Comparison of ENCODE assay signal across 10 mouse cellular contexts in genomic region chr17:46444839-46445579, GRCm38 (mm10). TPM values are rescaled to one million over a fixed set of nuclear protein-coding genes. Genes with fewer than 3 reads are reported as not detected.
A peak's percentile ranks its signal among the peaks of the same experiment; 100 is the strongest.
DNase-seq lines count a peak whose midpoint lies in the region; ATAC-seq and TF ChIP-seq lines count a peak whose summit lies in the region.
"Had no signal": no experiment of that assay in that cellular context is flagged by ENCODE, and none has a peak within 500 bp of the region (broad histone marks: within the 10 kb centered on the region; RNA-seq: fewer than 3 reads in every experiment).

No protein-coding gene starts in this region.

- peaks cover 15% of the 10 kb centered on the region for H3K4me1 ChIP-seq in heart, embryonic 15.5 days (replicated peaks)
- peaks cover 0 to 24% of the 10 kb centered on the region in 2 experiments; a peak in 2 of 4 replicates for H3K4me1 ChIP-seq in ES-E14 (ENCODE audit: control insufficient read depth in 2 of 2, insufficient read depth in 2 of 2, low read length in 2 of 2, poor library complexity in 1 of 2)
- peaks cover 16% of the 10 kb centered on the region for H3K4me1 ChIP-seq in hindbrain, embryonic 12.5 days
- peaks cover 14% of the 10 kb centered on the region for H3K4me1 ChIP-seq in midbrain, embryonic 11.5 days (ENCODE audit: control insufficient read depth, insufficient read depth, low read length)

- no peak; the same call in 1 of the 2 replicates for ATAC-seq in heart, embryonic 15.5 days (replicated peaks; ENCODE audit: insufficient number of reproducible peaks, insufficient read depth, low FRiP score, low read depth)
- ATAC-seq in hindbrain, embryonic 12.5 days (ENCODE audit: low FRiP score) = no peak
- ATAC-seq in midbrain, embryonic 11.5 days (ENCODE audit: low FRiP score) = no peak
- no peak for ATAC-seq in megakaryocyte progenitor cell, adult 5-6 weeks (replicated peaks; ENCODE audit: poor library complexity)

- peak overlapping the region; percentile 50 for H3K9ac ChIP-seq in heart, embryonic 15.5 days
- peak overlapping the region; percentile 32 for H3K9ac ChIP-seq in ES-E14 (ENCODE audit: insufficient read depth, low read depth, low read length, poor library complexity, severe bottlenecking)
- peak overlapping the region; percentile 32 for H3K9ac ChIP-seq in hindbrain, embryonic 12.5 days
- no peak overlapping the region for H3K9ac ChIP-seq in midbrain, embryonic 11.5 days (ENCODE audit: low read length)

- no peaks in the 10 kb centered on the region for H3K9me3 ChIP-seq in heart, embryonic 15.5 days (replicated peaks)
- no peaks in the 10 kb centered on the region for H3K9me3 ChIP-seq in ES-E14 (ENCODE audit: control insufficient read depth, insufficient read depth, low read depth, low read length)
- H3K9me3 ChIP-seq in hindbrain, embryonic 12.5 days (replicated peaks) = no peaks in the 10 kb centered on the region
- H3K9me3 ChIP-seq in midbrain, embryonic 11.5 days (ENCODE audit: control insufficient read depth, low read length) = no peaks in the 10 kb centered on the region

- peaks cover 82% of the 10 kb centered on the region for H3K27me3 ChIP-seq in heart, embryonic 15.5 days
- peaks cover 63% of the 10 kb centered on the region for H3K27me3 ChIP-seq in hindbrain, embryonic 12.5 days
- H3K27me3 ChIP-seq in midbrain, embryonic 11.5 days (ENCODE audit: control insufficient read depth, insufficient read depth, low read length) = peaks cover 26% of the 10 kb centered on the region

- H3K36me3 ChIP-seq in heart, embryonic 15.5 days = no peaks in the 10 kb centered on the region
- no peaks in the 10 kb centered on the region for H3K36me3 ChIP-seq in ES-E14 (ENCODE audit: control insufficient read depth, insufficient read depth, low read length, poor library complexity, severe bottlenecking)
- H3K36me3 ChIP-seq in hindbrain, embryonic 12.5 days = no peaks in the 10 kb centered on the region
- no peaks in the 10 kb centered on the region for H3K36me3 ChIP-seq in midbrain, embryonic 11.5 days (ENCODE audit: control insufficient read depth, insufficient read depth, low read length)

- peak overlapping the region; percentile 82 for H3K4me2 ChIP-seq in heart, embryonic 15.5 days
- peak overlapping the region; percentile 46 for H3K4me2 ChIP-seq in hindbrain, embryonic 12.5 days (replicated peaks)
- H3K4me2 ChIP-seq in midbrain, embryonic 11.5 days = peak overlapping the region; percentile 33

- H3K4me3 ChIP-seq in heart, embryonic 15.5 days = peak overlapping the region; percentile 48
- H3K4me3 ChIP-seq in ES-E14 (ENCODE audit: insufficient read depth in 1 of 2, low read depth in 1 of 2, low read length in 2 of 2, poor library complexity in 1 of 2, severe bottlenecking in 1 of 2) = peak overlapping the region; percentile 60 to 61
- peak overlapping the region; percentile 11 for H3K4me3 ChIP-seq in hindbrain, embryonic 12.5 days
- H3K4me3 ChIP-seq in midbrain, embryonic 11.5 days (ENCODE audit: low read depth, low read length) = peak overlapping the region; percentile 1; the same call in 1 of the 2 replicates
- H3K4me3 ChIP-seq: myocyte had no signal

- WGBS in heart, embryonic 15.5 days = 3% methylated on average over 50 of the region's 50 CpGs
- 3% methylated on average over 50 of the region's 50 CpGs for WGBS in hindbrain, embryonic 12.5 days
- 1% methylated on average over 44 of the region's 50 CpGs for WGBS in midbrain, embryonic 11.5 days

- H3K27ac ChIP-seq in heart, embryonic 15.5 days = no peak overlapping the region
- H3K27ac ChIP-seq in ES-E14 (ENCODE audit: insufficient read depth, low read depth, low read length, poor library complexity, severe bottlenecking) = no peak overlapping the region
- no peak overlapping the region for H3K27ac ChIP-seq in hindbrain, embryonic 12.5 days
- no peak overlapping the region for H3K27ac ChIP-seq in midbrain, embryonic 11.5 days (ENCODE audit: low read depth, low read length)

- DNase-seq in heart, adult 18-20 months = no peak
- DNase-seq in ES-E14 (ENCODE audit: low read depth, low spot score) = no peak
- no peak for DNase-seq in midbrain, embryonic 11.5 days (ENCODE audit: low spot score, missing footprints)
- DNase-seq in testis, postnatal 10 days (ENCODE audit: low spot score) = no peak
- DNase-seq in right cerebral cortex, adult 18-20 months = no peak
- DNase-seq: adrenal gland, adult 2 months had no signal

- in situ Hi-C loops in ES-E14 (cut with MboI; ENCODE audit: low sequenced_read_pairs in 2 of 2, unreplicated experiment in 2 of 2) = no loop called here

TF ChIP-seq in ES-E14, 5 proteins besides CTCF, POLR2A, EP300 and RAD21:
- no peak for TF ChIP-seq CHD2 (IDR thresholded peaks at IDR 0.05; ENCODE audit: low read depth, low read length)
- no peak for TF ChIP-seq ZNF384 (IDR thresholded peaks at IDR 0.05; ENCODE audit: low read depth, low read length)
- no peak for TF ChIP-seq ZC3H11A (IDR thresholded peaks at IDR 0.05; ENCODE audit: borderline replicate concordance, low read depth, low read length)
- no peak for TF ChIP-seq MAFK (IDR thresholded peaks at IDR 0.05; ENCODE audit: insufficient read depth, low read depth, low read length)
- TF ChIP-seq HCFC1 (IDR thresholded peaks at IDR 0.05; ENCODE audit: borderline replicate concordance, insufficient read depth, low read length) = no peak

RNA-seq across cellular contexts. Expression of gene Slc22a7, which starts 6.8 kb away (rescaled TPM):
- 0.25 and 0.74 TPM in 2 replicates for polyA plus RNA-seq in heart, embryonic 15.5 days (2015; fragmentation: Nextera tagmentation; extraction: Ambion mirVana)
- not detected for total RNA-seq in heart, adult 18-20 months (2021)
- 3.6 and 6.1 TPM in 2 replicates for total RNA-seq in ES-E14 (2012; rRNA removed)
- polyA plus RNA-seq in hindbrain, embryonic 12.5 days (2016; fragmentation: Nextera tagmentation; extraction: Ambion mirVana) = not detected in 2 replicates
- polyA plus RNA-seq in midbrain, embryonic 11.5 days (2014; fragmentation: Nextera tagmentation; extraction: Ambion mirVana) = not detected in 2 replicates
- total RNA-seq in megakaryocyte progenitor cell, adult 5-6 weeks (2015) = not detected in 2 replicates
- not detected in 2 replicates for total RNA-seq in megakaryocyte progenitor cell, adult 5-6 weeks (2017)
- polyA plus RNA-seq: myocyte had no signal

RNA-seq across cellular contexts. Expression of gene Crip3, which starts 16.3 kb away (rescaled TPM):
- polyA plus RNA-seq in heart, embryonic 15.5 days (2015; fragmentation: Nextera tagmentation; extraction: Ambion mirVana) = 3.5 and 28.8 TPM in 2 replicates
- 1 to 10 TPM in 1 of 2 experiments, under 1 TPM in 1; 0.82 to 1.2 TPM for total RNA-seq in heart, adult 18-20 months (2021)
- 0.49 and 0.79 TPM in 2 replicates for total RNA-seq in ES-E14 (2012; rRNA removed)
- 0.57 and 0.95 TPM in 2 replicates for polyA plus RNA-seq in hindbrain, embryonic 12.5 days (2016; fragmentation: Nextera tagmentation; extraction: Ambion mirVana)
- polyA plus RNA-seq in midbrain, embryonic 11.5 days (2014; fragmentation: Nextera tagmentation; extraction: Ambion mirVana) = 0.55 and 0.85 TPM in 2 replicates
- total RNA-seq in megakaryocyte progenitor cell, adult 5-6 weeks (2015) = not detected in 2 replicates
- not detected in 2 replicates for total RNA-seq in megakaryocyte progenitor cell, adult 5-6 weeks (2017)
- polyA plus RNA-seq: myocyte had no signal

RNA-seq across cellular contexts. Expression of gene Ttbk1, which starts 42.5 kb away (rescaled TPM):
- polyA plus RNA-seq in heart, embryonic 15.5 days (2015; fragmentation: Nextera tagmentation; extraction: Ambion mirVana) = 0.05 and 0.29 TPM in 2 replicates
- under 1 TPM; 0.20 to 0.28 TPM for total RNA-seq in heart, adult 18-20 months (2021)
- 0.98 and 1.2 TPM in 2 replicates for total RNA-seq in ES-E14 (2012; rRNA removed)
- 5.3 and 6.6 TPM in 2 replicates for polyA plus RNA-seq in hindbrain, embryonic 12.5 days (2016; fragmentation: Nextera tagmentation; extraction: Ambion mirVana)
- polyA plus RNA-seq in midbrain, embryonic 11.5 days (2014; fragmentation: Nextera tagmentation; extraction: Ambion mirVana) = 2.1 and 2.6 TPM in 2 replicates
- 0.02 TPM in 1 of 2 replicates, not detected in the other for total RNA-seq in megakaryocyte progenitor cell, adult 5-6 weeks (2015)
- 0.14 TPM in 1 of 2 replicates, not detected in the other for total RNA-seq in megakaryocyte progenitor cell, adult 5-6 weeks (2017)
- polyA plus RNA-seq: myocyte had no signal

RNA-seq across cellular contexts. Expression of gene Dnph1, which starts 51.5 kb away (rescaled TPM):
- polyA plus RNA-seq in heart, embryonic 15.5 days (2015; fragmentation: Nextera tagmentation; extraction: Ambion mirVana) = 23.1 and 27.6 TPM in 2 replicates
- 1 to 10 TPM; 1.2 to 1.5 TPM for total RNA-seq in heart, adult 18-20 months (2021)
- total RNA-seq in ES-E14 (2012; rRNA removed) = 44.1 and 48.2 TPM in 2 replicates
- 35.3 and 35.5 TPM in 2 replicates for polyA plus RNA-seq in hindbrain, embryonic 12.5 days (2016; fragmentation: Nextera tagmentation; extraction: Ambion mirVana)
- polyA plus RNA-seq in midbrain, embryonic 11.5 days (2014; fragmentation: Nextera tagmentation; extraction: Ambion mirVana) = 71.7 and 77.2 TPM in 2 replicates
- total RNA-seq in megakaryocyte progenitor cell, adult 5-6 weeks (2015) = 41.5 and 45.7 TPM in 2 replicates
- total RNA-seq in megakaryocyte progenitor cell, adult 5-6 weeks (2017) = 20.2 and 26.3 TPM in 2 replicates

Comparison
In these comparisons a context has a peak if more than half of its experiments do, and no peak if none do; other contexts are left out.
1. H3K4me3 ChIP-seq: peak in every context shown above with its lines; median percentile 60 in ES-E14; 48 in heart, embryonic 15.5 days; 11 in hindbrain, embryonic 12.5 days; 1 in midbrain, embryonic 11.5 days.